Mouse (Mus musculus): Measurements from ENCODE around the gene Arhgap27. TPM values are rescaled to one million over a fixed set of nuclear protein-coding genes. Genes with fewer than 3 reads are reported as not detected.
A peak's percentile ranks its signal among the peaks of the same experiment; 100 is the strongest.

Arhgap27 gene
- polyA plus RNA-seq, 1 experiment from 2014 or later, result 1.6 TPM

DNA sequence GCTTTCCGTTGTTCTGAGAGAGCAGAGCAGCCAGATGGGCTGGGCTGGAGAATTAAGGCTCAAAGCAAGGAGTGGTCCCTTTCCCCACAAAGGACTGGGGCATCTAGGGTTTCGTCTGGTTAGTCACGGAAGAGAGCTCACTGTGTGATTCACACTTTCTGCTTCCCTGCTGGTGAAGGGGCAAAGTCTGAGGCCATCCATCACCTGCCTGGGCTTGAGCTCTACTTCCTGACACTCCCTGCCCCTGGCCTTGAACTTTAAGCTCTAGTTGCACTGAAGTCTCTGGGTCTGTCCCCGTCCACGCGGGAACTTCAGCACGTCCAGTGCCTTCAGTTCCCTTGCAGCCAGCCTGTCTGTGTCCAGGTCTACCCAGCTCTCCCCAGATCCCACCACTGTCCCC, 22.8 kb downstream of the Arhgap27 start:
- WGBS (ENCODE audit: insufficient replicate concordance), result 33% methylated on average over 7 of the region's 7 CpGs
- no peak overlapping the region for H3K4me3 ChIP-seq (replicated peaks)
- peak overlapping the region; percentile 46; the same call in 1 of the 2 replicates for H3K4me2 ChIP-seq
- no peaks in the 10 kb centered on the region for H3K36me3 ChIP-seq
- peaks cover 21% of the 10 kb centered on the region for H3K4me1 ChIP-seq (replicated peaks)
- no peak overlapping the region for H3K27ac ChIP-seq
- H3K27me3 ChIP-seq, result no peaks in the 10 kb centered on the region
- H3K9ac ChIP-seq, result no peak overlapping the region
- ATAC-seq (ENCODE audit: low read depth) (peak; percentile 16; the same call in 1 of the 2 replicates), DNase-seq (no peak)
- H3K9me3 ChIP-seq (replicated peaks), result no peaks in the 10 kb centered on the region

DNA sequence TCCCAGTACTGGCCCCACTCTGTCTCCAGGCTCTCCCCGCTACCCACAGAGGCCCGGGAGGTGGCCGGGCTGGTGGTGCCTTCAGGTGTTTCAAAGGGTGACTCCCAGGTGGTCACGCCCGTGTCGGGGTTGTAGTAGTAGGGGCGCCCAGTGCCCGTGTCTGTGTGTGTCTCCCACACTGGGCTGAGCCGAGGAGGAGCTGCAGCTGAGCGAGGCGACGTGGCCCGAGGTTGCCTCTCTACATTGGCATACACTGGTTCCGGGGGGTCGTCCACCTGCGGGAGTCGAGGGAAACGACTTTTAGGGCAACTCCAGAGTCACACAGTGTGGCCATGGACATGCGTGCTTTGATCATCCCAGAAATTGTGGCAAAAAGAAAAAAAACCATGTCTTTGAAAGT, 23.4 kb downstream of the Arhgap27 start:
- no peaks in the 10 kb centered on the region for H3K27me3 ChIP-seq
- H3K4me2 ChIP-seq, result peak overlapping the region; percentile 46
- H3K9ac ChIP-seq, result no peak overlapping the region
- H3K27ac ChIP-seq, result no peak overlapping the region
- no peak overlapping the region; the same call in 1 of the 2 replicates for H3K4me3 ChIP-seq (replicated peaks)
- H3K36me3 ChIP-seq, result no peaks in the 10 kb centered on the region
- DNase-seq (no peak), ATAC-seq (ENCODE audit: low read depth) (no peak)
- WGBS (ENCODE audit: insufficient replicate concordance), result 70% methylated on average over 19 of the region's 19 CpGs
- H3K9me3 ChIP-seq (replicated peaks), result no peaks in the 10 kb centered on the region
- H3K4me1 ChIP-seq (replicated peaks), result peaks cover 16% of the 10 kb centered on the region

DNA sequence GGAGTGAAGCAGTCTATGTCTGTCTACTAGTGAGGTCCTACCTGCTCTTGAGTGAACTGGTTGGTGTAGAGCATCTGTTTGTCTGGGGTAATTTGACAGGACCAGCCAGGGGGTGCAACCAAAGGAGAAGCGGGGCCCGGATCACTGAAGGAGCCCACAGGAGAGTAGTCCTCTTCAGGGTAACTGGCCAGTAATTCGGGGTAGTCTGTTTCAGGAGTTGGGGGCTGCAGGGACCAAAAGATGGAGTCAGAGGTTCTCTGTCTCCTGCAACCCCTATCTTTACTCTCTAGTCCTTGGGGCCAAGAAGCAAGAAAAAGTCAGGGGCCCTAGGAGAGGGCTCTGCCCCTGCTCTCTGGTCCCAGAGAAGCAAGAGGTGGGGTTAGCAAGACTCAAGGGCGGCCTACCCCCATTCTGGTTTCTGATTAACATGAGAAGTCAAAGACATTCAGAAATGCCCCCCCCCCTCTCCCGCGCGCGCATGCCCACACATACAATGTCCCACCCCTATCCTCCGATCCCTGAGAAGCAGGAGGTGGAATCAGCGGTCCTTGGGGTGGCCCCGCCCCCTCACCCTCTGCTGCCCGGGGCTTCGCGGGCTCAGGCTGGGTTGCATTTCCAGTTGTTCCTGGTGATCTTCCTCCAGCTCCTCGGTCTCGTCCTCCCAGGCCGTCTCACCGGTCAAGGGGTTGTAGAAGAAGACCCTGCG, 23.9 kb downstream of the Arhgap27 start:
- Histone ChIP-seq H3K9me3 (replicated peaks) (no peaks in the 10 kb centered on the region), H3K36me3 (no peaks in the 10 kb centered on the region), H3K9ac (no peak overlapping the region), H3K27ac (no peak overlapping the region), H3K4me1 (replicated peaks) (peaks cover 11% of the 10 kb centered on the region), H3K4me2 (peak overlapping the region; percentile 46), H3K27me3 (no peaks in the 10 kb centered on the region), H3K4me3 (replicated peaks) (no peak overlapping the region; the same call in 1 of the 2 replicates)
- no peak for DNase-seq
- WGBS (ENCODE audit: insufficient replicate concordance), result 71% methylated on average over 19 of the region's 19 CpGs
- no peak for ATAC-seq (ENCODE audit: low read depth)

DNA sequence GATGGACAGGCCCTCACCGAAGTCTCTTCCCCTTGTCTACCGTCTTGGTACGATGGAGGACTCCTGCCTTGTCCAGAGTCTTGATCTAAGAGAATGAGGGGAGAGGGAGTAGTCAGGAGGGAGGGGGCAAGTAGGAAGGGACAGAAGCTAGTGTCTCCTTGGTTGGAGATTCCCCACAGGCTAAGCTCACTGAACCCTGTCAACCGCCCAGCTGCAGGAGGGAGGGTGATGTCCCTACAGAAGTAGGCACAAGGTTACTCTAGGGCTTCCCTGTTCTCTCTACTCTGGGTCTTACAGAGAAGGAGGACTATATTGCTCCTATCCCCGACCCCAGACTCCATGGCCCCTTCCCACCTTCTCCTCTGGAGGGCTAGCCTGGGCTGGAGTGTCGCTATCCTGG, 24.8 kb downstream of the Arhgap27 start:
- H3K4me3 ChIP-seq (replicated peaks), result no peak overlapping the region
- H3K36me3 ChIP-seq, result no peaks in the 10 kb centered on the region
- DNase-seq (no peak), ATAC-seq (ENCODE audit: low read depth) (no peak)
- WGBS (ENCODE audit: insufficient replicate concordance), result 66% methylated on average over 6 of the region's 6 CpGs
- H3K9me3 ChIP-seq (replicated peaks), result no peaks in the 10 kb centered on the region
- H3K27me3 ChIP-seq, result peaks cover 2% of the 10 kb centered on the region; the same call in 1 of the 2 replicates
- H3K4me2 ChIP-seq, result no peak overlapping the region
- peaks cover 8% of the 10 kb centered on the region for H3K4me1 ChIP-seq (replicated peaks)
- no peak overlapping the region for H3K27ac ChIP-seq
- H3K9ac ChIP-seq, result no peak overlapping the region

DNA sequence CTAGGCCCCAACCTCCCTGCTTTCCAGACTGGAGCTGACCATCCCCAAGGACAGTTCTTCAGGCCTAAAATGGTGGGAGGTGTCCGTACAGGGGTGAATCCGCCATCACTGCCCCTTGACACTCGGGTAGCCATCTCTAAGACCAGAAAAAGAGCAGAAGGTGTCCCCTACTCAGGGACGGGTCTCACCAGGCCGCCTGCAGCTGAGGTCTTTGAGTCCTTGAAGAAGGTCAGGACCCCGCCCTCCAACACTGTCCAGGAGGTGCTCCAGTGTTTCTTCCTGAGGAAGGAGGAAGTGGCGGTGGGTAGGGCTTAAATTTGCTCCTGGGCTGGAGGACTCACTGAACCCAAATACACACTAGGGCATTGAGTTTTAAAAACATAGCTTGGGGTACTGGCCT, 25.4 kb downstream of the Arhgap27 start:
- peaks cover 7% of the 10 kb centered on the region for H3K4me1 ChIP-seq (replicated peaks)
- H3K9me3 ChIP-seq (replicated peaks), result no peaks in the 10 kb centered on the region
- DNase-seq, result no peak
- WGBS (ENCODE audit: insufficient replicate concordance), result 64% methylated on average over 7 of the region's 7 CpGs
- no peak for ATAC-seq (ENCODE audit: low read depth)
- peaks cover 7% of the 10 kb centered on the region for H3K27me3 ChIP-seq
- no peak overlapping the region for H3K4me2 ChIP-seq
- H3K4me3 ChIP-seq (replicated peaks), result no peak overlapping the region
- no peak overlapping the region for H3K27ac ChIP-seq
- H3K9ac ChIP-seq, result no peak overlapping the region
- H3K36me3 ChIP-seq, result no peaks in the 10 kb centered on the region

DNA sequence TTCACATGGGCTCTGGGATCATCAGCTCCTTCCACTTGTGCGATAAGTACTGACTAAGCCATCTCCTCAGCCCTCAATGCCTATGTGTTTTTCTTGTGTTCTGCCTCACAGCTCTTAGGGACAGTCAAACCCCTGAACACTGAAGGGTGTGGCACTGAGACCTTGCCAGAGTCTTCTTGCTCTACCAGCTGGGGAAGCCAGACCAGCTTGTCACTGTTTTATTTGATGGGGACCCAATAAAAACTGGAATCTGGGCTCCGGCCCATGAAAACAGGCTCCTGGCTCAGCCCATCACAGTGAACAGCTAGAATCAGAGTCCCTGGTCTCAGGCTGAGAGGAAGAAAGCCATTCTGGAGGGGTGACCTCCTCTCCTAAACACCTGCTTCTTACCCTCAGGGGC, 26.3 kb downstream of the Arhgap27 start:
- Histone ChIP-seq H3K27ac (no peak overlapping the region), H3K4me2 (no peak overlapping the region), H3K4me3 (replicated peaks) (no peak overlapping the region), H3K27me3 (peaks cover 11% of the 10 kb centered on the region), H3K9ac (no peak overlapping the region), H3K36me3 (no peaks in the 10 kb centered on the region), H3K9me3 (replicated peaks) (no peaks in the 10 kb centered on the region), H3K4me1 (replicated peaks) (peaks cover 7% of the 10 kb centered on the region)
- DNase-seq, result no peak
- no peak for ATAC-seq (ENCODE audit: low read depth)
- 76% methylated on average over 2 of the region's 2 CpGs for WGBS (ENCODE audit: insufficient replicate concordance)

DNA sequence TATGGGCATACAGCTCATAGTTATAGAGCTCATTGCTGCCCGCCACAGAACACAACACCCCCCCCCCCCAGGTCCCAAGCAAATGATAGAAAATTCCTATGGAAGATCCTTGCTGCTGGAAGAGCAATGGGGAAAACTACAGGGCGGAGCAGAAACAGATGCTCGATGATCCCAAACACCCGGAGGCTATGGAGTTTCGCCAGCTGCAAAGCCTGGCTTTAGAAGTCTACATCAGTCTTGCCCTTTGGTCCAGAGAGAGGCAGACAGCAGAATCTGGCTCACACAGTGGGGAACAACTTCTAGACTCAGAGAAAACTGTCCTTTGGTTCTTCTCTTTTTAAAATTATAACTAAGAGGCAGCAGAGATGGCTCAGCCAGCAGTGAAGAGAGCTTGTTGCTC, 27.9 kb downstream of the Arhgap27 start:
- no peak overlapping the region for H3K27ac ChIP-seq
- ATAC-seq (ENCODE audit: low read depth), result no peak
- no peak for DNase-seq

DNA sequence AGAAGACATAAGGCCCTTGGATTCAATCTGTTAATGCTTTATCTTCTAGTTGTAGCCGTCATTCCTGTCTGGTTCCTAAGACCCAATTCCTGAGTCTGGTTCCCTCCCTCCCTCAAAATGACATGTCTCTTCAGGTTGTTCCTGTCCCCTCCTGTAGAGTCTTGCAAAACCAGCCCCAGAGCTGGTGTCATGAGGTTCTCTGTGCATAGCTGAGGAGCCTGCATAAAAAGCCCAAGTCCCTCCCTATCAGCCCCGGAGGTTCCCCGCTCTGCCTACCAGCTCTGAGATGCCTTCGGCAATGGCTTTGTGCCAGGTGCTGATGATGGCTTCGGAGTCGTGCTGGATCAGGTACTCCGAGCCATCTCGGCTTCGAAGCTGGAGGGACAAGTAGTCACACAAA, 28.6 kb downstream of the Arhgap27 start:
- H3K9ac ChIP-seq, result no peak overlapping the region

More for the DNA sequence above, 27.9 kb downstream of the Arhgap27 start:
- Histone ChIP-seq H3K4me2 (no peak overlapping the region), H3K9me3 (replicated peaks) (no peaks in the 10 kb centered on the region), H3K4me3 (replicated peaks) (no peak overlapping the region), H3K4me1 (replicated peaks) (peaks cover 7% of the 10 kb centered on the region; the same call in 1 of the 2 replicates), H3K27me3 (peaks cover 11% of the 10 kb centered on the region), H3K9ac (no peak overlapping the region), H3K36me3 (no peaks in the 10 kb centered on the region)
- WGBS (ENCODE audit: insufficient replicate concordance), result 81% methylated on average over 5 of the region's 5 CpGs

DNA sequence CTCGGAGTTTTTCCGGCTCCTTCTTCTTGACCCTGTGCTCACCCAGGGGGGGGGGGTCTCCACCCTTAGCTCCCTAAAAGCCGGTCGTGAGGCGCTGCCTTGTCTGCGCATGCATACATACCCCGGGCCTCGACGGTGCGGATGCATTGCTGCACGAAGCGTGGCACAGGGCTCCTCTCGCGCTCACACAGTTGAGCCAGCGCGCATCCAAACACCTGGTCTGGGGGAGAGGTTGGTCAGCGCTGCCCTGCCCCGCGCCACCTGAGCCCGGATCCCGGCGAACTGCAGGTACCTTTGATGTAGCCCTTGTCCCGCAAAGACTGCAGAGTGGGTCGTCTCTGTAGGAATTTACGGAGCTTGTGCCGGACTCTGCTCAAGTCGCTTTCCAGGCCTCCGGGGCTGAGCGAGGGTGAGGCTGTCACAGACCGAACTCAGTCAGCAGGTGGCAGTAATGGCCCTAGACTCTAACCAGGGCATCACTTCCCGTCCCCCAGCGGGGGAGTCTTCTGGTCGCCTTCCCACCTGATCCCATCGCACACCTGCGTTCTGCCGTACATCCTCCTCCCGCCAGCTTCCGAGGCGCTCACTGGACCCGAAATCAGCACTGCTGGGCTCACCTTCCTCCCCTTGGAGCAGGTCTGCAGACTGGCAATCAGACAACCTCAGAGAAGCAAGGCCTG, 29.6 kb downstream of the Arhgap27 start:
- no peak overlapping the region for H3K9ac ChIP-seq
- H3K4me1 ChIP-seq (replicated peaks), result no peaks in the 10 kb centered on the region; the same call in 1 of the 2 replicates
- no peak overlapping the region for H3K4me2 ChIP-seq
- ATAC-seq (ENCODE audit: low read depth), result no peak
- 57% methylated on average over 40 of the region's 40 CpGs for WGBS (ENCODE audit: insufficient replicate concordance)
- no peak for DNase-seq
- H3K9me3 ChIP-seq (replicated peaks), result no peaks in the 10 kb centered on the region
- peaks cover 11% of the 10 kb centered on the region for H3K27me3 ChIP-seq
- no peaks in the 10 kb centered on the region for H3K36me3 ChIP-seq
- no peak overlapping the region for H3K27ac ChIP-seq
- H3K4me3 ChIP-seq (replicated peaks), result no peak overlapping the region

More for the DNA sequence above, 28.6 kb downstream of the Arhgap27 start:
- 83% methylated on average over 9 of the region's 9 CpGs for WGBS (ENCODE audit: insufficient replicate concordance)
- H3K27ac ChIP-seq, result no peak overlapping the region
- no peak for ATAC-seq (ENCODE audit: low read depth)
- no peak overlapping the region for H3K4me3 ChIP-seq (replicated peaks)
- no peak overlapping the region for H3K4me2 ChIP-seq
- H3K4me1 ChIP-seq (replicated peaks), result peaks cover 1% of the 10 kb centered on the region; the same call in 1 of the 2 replicates
- H3K36me3 ChIP-seq, result no peaks in the 10 kb centered on the region
- no peak for DNase-seq
- H3K27me3 ChIP-seq, result peaks cover 11% of the 10 kb centered on the region
- no peaks in the 10 kb centered on the region for H3K9me3 ChIP-seq (replicated peaks)

DNA sequence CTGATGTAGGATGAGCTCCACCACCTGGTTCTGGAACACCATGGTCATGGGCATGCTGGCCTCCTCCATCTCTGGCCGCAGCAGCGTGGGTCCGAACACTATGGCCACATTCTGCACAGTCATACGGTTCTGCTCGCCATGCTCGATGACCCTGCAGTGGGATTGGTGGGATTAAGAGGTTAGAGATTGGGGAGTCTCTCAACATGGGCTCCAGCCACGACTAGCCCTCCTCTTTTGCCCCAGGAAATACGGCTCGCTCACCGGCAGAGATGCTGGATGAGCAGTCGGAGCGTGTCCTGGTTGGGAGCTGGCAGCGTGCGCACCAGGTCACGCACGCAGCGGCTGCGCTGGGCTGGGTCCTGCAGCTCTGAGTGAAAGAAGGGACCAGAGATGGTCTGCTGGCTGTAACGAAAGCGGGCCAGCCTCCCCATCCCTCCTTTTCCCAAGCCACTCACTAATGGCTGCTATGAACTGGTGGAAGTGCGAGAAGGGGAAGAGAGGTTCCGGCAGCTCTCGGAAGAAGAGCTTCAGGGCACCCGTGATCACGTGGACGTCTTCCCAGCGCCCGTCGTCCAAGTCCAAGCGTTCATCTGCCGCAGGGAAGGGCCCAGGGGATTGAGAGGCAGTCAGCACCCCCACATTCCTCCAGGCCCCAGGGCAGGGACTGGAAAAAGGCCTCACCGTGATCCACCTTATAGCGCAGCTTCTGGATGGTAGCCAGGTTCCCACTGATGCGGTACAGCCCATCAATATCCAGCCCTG, 30.4 kb downstream of the Arhgap27 start:
- H3K27ac ChIP-seq, result no peak overlapping the region
- H3K4me2 ChIP-seq, result 0 out of 2 replicates have a peak overlapping the region, but pooled peaks have one; percentile 10
- H3K27me3 ChIP-seq, result peaks cover 11% of the 10 kb centered on the region
- no peak overlapping the region for H3K9ac ChIP-seq
- ATAC-seq (ENCODE audit: low read depth) (no peak), DNase-seq (no peak)
- H3K36me3 ChIP-seq, result no peaks in the 10 kb centered on the region
- H3K4me3 ChIP-seq (replicated peaks), result no peak overlapping the region
- no peaks in the 10 kb centered on the region for H3K9me3 ChIP-seq (replicated peaks)
- H3K4me1 ChIP-seq (replicated peaks), result no peaks in the 10 kb centered on the region; the same call in 1 of the 2 replicates
- 69% methylated on average over 34 of the region's 34 CpGs for WGBS (ENCODE audit: insufficient replicate concordance)

DNA sequence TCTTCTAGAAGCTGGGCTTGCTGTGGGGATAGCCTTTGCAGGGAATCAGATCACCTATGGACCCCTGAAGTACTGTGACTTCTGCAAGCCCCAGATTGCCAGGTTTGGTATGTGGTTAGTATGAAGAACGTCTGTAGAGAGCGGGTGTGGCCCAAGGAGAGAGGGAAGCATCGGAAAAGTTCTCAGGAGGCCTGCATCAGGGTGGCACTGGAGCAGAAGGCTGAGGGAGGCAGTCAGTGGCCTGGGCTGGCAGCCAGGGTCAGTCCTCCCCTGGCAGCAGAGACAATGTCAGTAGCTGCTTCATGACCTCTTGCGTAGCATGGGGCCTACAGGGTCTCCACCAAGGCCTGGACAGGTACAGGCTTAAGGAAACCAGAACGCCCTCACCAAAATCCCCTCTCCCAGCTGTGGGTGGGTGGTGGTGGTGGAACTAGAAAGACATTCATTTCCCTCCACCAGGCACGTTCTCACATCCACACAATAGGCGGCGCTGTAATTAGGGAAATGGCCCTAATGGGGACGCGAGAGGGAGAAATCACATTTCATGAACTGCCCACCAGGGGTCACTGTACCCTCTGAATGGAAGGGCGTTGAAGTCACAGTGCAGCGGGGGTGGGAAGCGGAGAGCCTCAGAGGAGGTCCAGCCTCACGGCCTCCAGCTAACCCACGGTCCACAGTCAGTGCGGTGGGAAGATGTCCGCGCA, 31.2 kb downstream of the Arhgap27 start:
- Histone ChIP-seq H3K27me3 (peaks cover 11% of the 10 kb centered on the region), H3K27ac (no peak overlapping the region), H3K4me3 (replicated peaks) (no peak overlapping the region), H3K9me3 (replicated peaks) (no peaks in the 10 kb centered on the region), H3K4me2 (no peak overlapping the region), H3K9ac (no peak overlapping the region), H3K4me1 (replicated peaks) (no peaks in the 10 kb centered on the region; the same call in 1 of the 2 replicates), H3K36me3 (no peaks in the 10 kb centered on the region)
- DNase-seq, result peak; percentile 49
- ATAC-seq (ENCODE audit: low read depth), result no peak
- WGBS (ENCODE audit: insufficient replicate concordance), result 37% methylated on average over 18 of the region's 18 CpGs
